In genomic region chr1:58420032-58420431, GRCm38 (mm10) we compare ENCODE assay signal across 14 mouse cellular contexts.
"Had no signal": no experiment of that assay in that cellular context is flagged by ENCODE, and none has a peak within 500 bp of the region (broad histone marks: within the 10 kb centered on the region; RNA-seq: fewer than 3 reads in every experiment).

No protein-coding gene starts in this region.

- DNase-seq: kidney, adult 18-20 months; kidney, postnatal 14 days; layer of hippocampus, adult 9-11 months; layer of hippocampus, postnatal 36 days; left cerebral cortex, postnatal 4 days; lung, adult 18-20 months; lung, postnatal 36 days; thymus, adult 2 months; thymus, postnatal 25 days had no signal

- H3K4me3 ChIP-seq: limb, embryonic 13.5 days; midbrain, embryonic 13.5 days; neural tube, embryonic 15.5 days had no signal

- H3K27ac ChIP-seq: limb, embryonic 13.5 days; liver, embryonic 14.5 days; midbrain, embryonic 13.5 days; neural tube, embryonic 15.5 days; stomach, postnatal 0 days had no signal
